In genomic region chr15:99553767-99554166, GRCm38 (mm10) we compare ENCODE assay signal across 30 mouse cellular contexts. TPM values are rescaled to one million over a fixed set of nuclear protein-coding genes. Genes with fewer than 3 reads are reported as not detected.
DNase-seq lines count a peak whose midpoint lies in the region; ATAC-seq lines count a peak whose summit lies in the region.
"Had no signal": no experiment of that assay in that cellular context is flagged by ENCODE, and none has a peak within 500 bp of the region (broad histone marks: within the 10 kb centered on the region; RNA-seq: fewer than 3 reads in every experiment).

No protein-coding gene starts in this region.

- 21% methylated on average over 6 of the region's 6 CpGs for WGBS in embryonic facial prominence, embryonic 14.5 days
- 67% methylated on average over 6 of the region's 6 CpGs for WGBS in neural tube, embryonic 15.5 days

- H3K4me2 ChIP-seq in embryonic facial prominence, embryonic 14.5 days (ENCODE audit: low read depth, low read length): no peak overlapping the region
- H3K4me2 ChIP-seq in neural tube, embryonic 15.5 days: no peak overlapping the region
- H3K4me2 ChIP-seq: heart, embryonic 12.5 days; hindbrain, embryonic 12.5 days; liver, embryonic 13.5 days; lung, embryonic 15.5 days had no signal

- H3K27me3 ChIP-seq in embryonic facial prominence, embryonic 14.5 days (replicated peaks; ENCODE audit: control insufficient read depth, insufficient read depth, low read length): no peaks in the 10 kb centered on the region
- no peaks in the 10 kb centered on the region for H3K27me3 ChIP-seq in neural tube, embryonic 15.5 days (replicated peaks)
- H3K27me3 ChIP-seq: hindbrain, embryonic 12.5 days; lung, embryonic 15.5 days had no signal

- H3K9ac ChIP-seq in embryonic facial prominence, embryonic 14.5 days (ENCODE audit: low read depth, low read length): no peak overlapping the region
- H3K9ac ChIP-seq in neural tube, embryonic 15.5 days (replicated peaks): no peak overlapping the region
- H3K9ac ChIP-seq: heart, embryonic 12.5 days; hindbrain, embryonic 12.5 days; liver, embryonic 13.5 days; lung, embryonic 15.5 days had no signal

- peak; percentile 60; the same call in 1 of the 2 replicates for ATAC-seq in embryonic facial prominence, embryonic 14.5 days (ENCODE audit: low read depth)
- ATAC-seq in neural tube, embryonic 15.5 days (ENCODE audit: low FRiP score): no peak
- no peak for ATAC-seq in megakaryocyte, adult 5-6 weeks (ENCODE audit: poor library complexity, severe bottlenecking)

- DNase-seq in 3134 (ENCODE audit: extremely low read depth, insufficient read length, low spot score) (peak; percentile 85), 3T3-L1 (ENCODE audit: low read depth, low spot score) (peak; percentile 99)
- DNase-seq in embryonic facial prominence, embryonic 14.5 days (ENCODE audit: low spot score): peak; percentile 69
- peak; percentile 43 for DNase-seq in mesoderm, embryonic 11.5 days (ENCODE audit: low read depth, low spot score)
- no peak for DNase-seq in ovary, postnatal 10 days (ENCODE audit: low spot score)
- DNase-seq: adrenal gland, postnatal 14 days; cerebellum, postnatal 14 days; embryo, embryonic 11 days; gastrocnemius, postnatal 10 days; heart, adult 11 months; heart, postnatal 14 days; kidney, adult 18-20 months; kidney, postnatal 14 days; liver, embryonic 13.5 days; midbrain, embryonic 14.5 days; right cerebral cortex, postnatal 14 days; thymus, adult 2 months had no signal

- H3K9me3 ChIP-seq in embryonic facial prominence, embryonic 14.5 days (ENCODE audit: control insufficient read depth, low read length): no peaks in the 10 kb centered on the region
- no peaks in the 10 kb centered on the region for H3K9me3 ChIP-seq in neural tube, embryonic 15.5 days (replicated peaks)
- H3K9me3 ChIP-seq: G1E; heart, embryonic 12.5 days; hindbrain, embryonic 12.5 days; liver, embryonic 13.5 days; lung, embryonic 15.5 days had no signal

- H3K27ac ChIP-seq in embryonic facial prominence, embryonic 14.5 days (replicated peaks; ENCODE audit: low read depth, low read length): 0 out of 2 replicates have a peak overlapping the region, but pooled peaks have one; percentile 15
- no peak overlapping the region for H3K27ac ChIP-seq in neural tube, embryonic 15.5 days (replicated peaks)
- H3K27ac ChIP-seq: hindbrain, embryonic 12.5 days; layer of hippocampus, adult 2 months; liver, embryonic 13.5 days; lung, embryonic 15.5 days had no signal

- no peak overlapping the region for H3K4me3 ChIP-seq in embryonic facial prominence, embryonic 14.5 days (ENCODE audit: low read depth, low read length)
- H3K4me3 ChIP-seq in neural tube, embryonic 15.5 days (replicated peaks): no peak overlapping the region
- H3K4me3 ChIP-seq: heart, embryonic 12.5 days; hindbrain, embryonic 12.5 days; layer of hippocampus, adult 2 months; liver, embryonic 13.5 days; lung, embryonic 15.5 days had no signal

- peaks cover 10% of the 10 kb centered on the region; the same call in 1 of the 2 replicates for H3K4me1 ChIP-seq in embryonic facial prominence, embryonic 14.5 days (ENCODE audit: control insufficient read depth, insufficient read depth, low read length)
- no peaks in the 10 kb centered on the region for H3K4me1 ChIP-seq in neural tube, embryonic 15.5 days
- H3K4me1 ChIP-seq: heart, embryonic 12.5 days; hindbrain, embryonic 12.5 days; liver, embryonic 13.5 days; lung, embryonic 15.5 days had no signal

- no peaks in the 10 kb centered on the region for H3K36me3 ChIP-seq in embryonic facial prominence, embryonic 14.5 days (ENCODE audit: control insufficient read depth, insufficient read depth, low read length)
- H3K36me3 ChIP-seq in neural tube, embryonic 15.5 days: no peaks in the 10 kb centered on the region
- H3K36me3 ChIP-seq: G1E; heart, embryonic 12.5 days; hindbrain, embryonic 12.5 days; liver, embryonic 13.5 days; lung, embryonic 15.5 days had no signal

RNA-seq across cellular contexts. Expression of gene Aqp2, which starts 25.1 kb away (rescaled TPM):
- 0.11 TPM in 1 of 2 replicates, not detected in the other for polyA plus RNA-seq in embryonic facial prominence, embryonic 14.5 days (2014; fragmentation: Nextera tagmentation; extraction: Ambion mirVana)
- not detected in 2 replicates for polyA plus RNA-seq in neural tube, embryonic 15.5 days (2015; fragmentation: Nextera tagmentation; extraction: Ambion mirVana)
- not detected in 2 replicates for total RNA-seq in megakaryocyte, adult 5-6 weeks (2015)
- not detected in 2 replicates for total RNA-seq in megakaryocyte, adult 5-6 weeks (2017)
- total RNA-seq: gastrocnemius, postnatal 10 days; heart, postnatal 14 days; layer of hippocampus, adult 2 months; left cerebral cortex, postnatal 36 days; megakaryocyte progenitor cell, adult 5-6 weeks had no signal
- polyA plus RNA-seq: G1E; heart, embryonic 12.5 days; hindbrain, embryonic 12.5 days; liver, embryonic 13.5 days; midbrain, embryonic 14.5 days; neural tube, embryonic 14.5 days; stomach, embryonic 14.5 days; urinary bladder, adult 2 months had no signal

RNA-seq across cellular contexts. Expression of gene Faim2, which starts 25.8 kb away (rescaled TPM):
- polyA plus RNA-seq in embryonic facial prominence, embryonic 14.5 days (2014; fragmentation: Nextera tagmentation; extraction: Ambion mirVana): 1.1 and 1.5 TPM in 2 replicates
- polyA plus RNA-seq in neural tube, embryonic 15.5 days (2015; fragmentation: Nextera tagmentation; extraction: Ambion mirVana): 50.7 and 57.5 TPM in 2 replicates
- total RNA-seq in megakaryocyte, adult 5-6 weeks (2015): 0.04 TPM in 1 of 2 replicates, not detected in the other
- total RNA-seq in megakaryocyte, adult 5-6 weeks (2017): 0.49 TPM in 1 of 2 replicates, not detected in the other
- polyA plus RNA-seq: G1E had no signal

RNA-seq across cellular contexts. Expression of gene Aqp5, which starts 36.8 kb away (rescaled TPM):
- polyA plus RNA-seq in embryonic facial prominence, embryonic 14.5 days (2014; fragmentation: Nextera tagmentation; extraction: Ambion mirVana): 1.8 and 2.9 TPM in 2 replicates
- 1.00 and 3.7 TPM in 2 replicates for polyA plus RNA-seq in neural tube, embryonic 15.5 days (2015; fragmentation: Nextera tagmentation; extraction: Ambion mirVana)
- total RNA-seq in megakaryocyte, adult 5-6 weeks (2015): not detected in 2 replicates
- not detected in 2 replicates for total RNA-seq in megakaryocyte, adult 5-6 weeks (2017)
- total RNA-seq: layer of hippocampus, adult 2 months; megakaryocyte progenitor cell, adult 5-6 weeks had no signal
- polyA plus RNA-seq: G1E had no signal

RNA-seq across cellular contexts. Expression of gene Aqp6, which starts 47.4 kb away (rescaled TPM):
- polyA plus RNA-seq in embryonic facial prominence, embryonic 14.5 days (2014; fragmentation: Nextera tagmentation; extraction: Ambion mirVana): not detected in 2 replicates
- 0.64 and 0.72 TPM in 2 replicates for polyA plus RNA-seq in neural tube, embryonic 15.5 days (2015; fragmentation: Nextera tagmentation; extraction: Ambion mirVana)
- total RNA-seq in megakaryocyte, adult 5-6 weeks (2015): not detected in 2 replicates
- not detected in 2 replicates for total RNA-seq in megakaryocyte, adult 5-6 weeks (2017)
- total RNA-seq: adrenal gland, postnatal 14 days; G1E; gastrocnemius, postnatal 10 days; heart, postnatal 14 days; megakaryocyte progenitor cell, adult 5-6 weeks had no signal
- polyA plus RNA-seq: G1E; heart, embryonic 12.5 days; liver, embryonic 13.5 days; lung, embryonic 15.5 days; spleen, adult 2 months; stomach, embryonic 14.5 days had no signal

Comparison
In these comparisons a context has a peak if more than half of its experiments do, and no peak if none do; other contexts are left out.
1. RNA of gene Faim2, which starts 25.8 kb away (polyA plus RNA-seq): 50.7 to 57.5 TPM in neural tube, embryonic 15.5 days; 1.1 to 1.5 TPM in embryonic facial prominence, embryonic 14.5 days; every median in the first group is over 10 times any median in the second.